Mouse (Mus musculus): Measurements from ENCODE around the gene Dusp7. TPM values are rescaled to one million over a fixed set of nuclear protein-coding genes. Genes with fewer than 3 reads are reported as not detected.

Gene Dusp7
- total and polyA plus RNA-seq, 3 experiments = 5.5 to 12.2 TPM; not detected in 1

DNA sequence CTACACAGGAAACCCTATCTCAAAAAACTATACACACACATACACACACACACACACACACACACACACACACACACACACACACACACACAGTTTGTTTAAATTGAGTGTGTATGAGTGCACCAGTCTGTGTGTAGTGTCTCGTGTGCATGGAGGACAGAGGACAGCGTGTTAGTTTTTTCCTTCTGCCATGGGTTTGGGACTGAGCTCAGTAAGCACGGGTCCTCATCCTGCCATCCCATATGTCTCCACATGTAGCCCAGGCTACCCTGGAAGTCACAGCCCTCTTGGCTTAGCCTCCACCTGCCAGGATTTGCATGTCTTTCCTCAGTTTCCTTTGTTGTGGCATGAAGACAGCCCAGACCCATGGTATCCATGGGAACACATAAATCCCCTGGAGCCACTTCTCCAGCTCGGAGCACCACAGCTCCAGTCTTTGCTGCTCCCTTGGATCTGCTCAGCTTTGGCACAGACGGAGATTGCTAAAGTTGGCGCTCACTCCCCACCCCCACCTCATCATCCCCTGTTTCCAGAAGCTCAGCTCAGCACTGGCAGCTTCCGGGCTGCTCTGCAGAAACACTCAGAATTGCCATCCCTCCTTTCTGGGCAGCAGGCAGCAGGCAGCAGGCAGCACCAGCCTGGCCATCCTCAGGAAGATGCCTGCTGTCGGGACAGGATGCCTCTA is 41.2 kb upstream of the Dusp7 start:
- DNase-seq (ENCODE audit: low read depth, low spot score) = no peak
- no peaks in the 10 kb centered on the region for H3K4me1 ChIP-seq (ENCODE audit: control insufficient read depth in 1 of 2, insufficient read depth in 2 of 2, low read length in 2 of 2)
- no peak overlapping the region for H3K9ac ChIP-seq (ENCODE audit: control insufficient read depth, low read depth, low read length, poor library complexity, severe bottlenecking)
- no peaks in the 10 kb centered on the region for H3K36me3 ChIP-seq (ENCODE audit: control insufficient read depth in 1 of 2, insufficient read depth in 2 of 2, low read length in 2 of 2)
- H3K27ac ChIP-seq (ENCODE audit: control insufficient read depth, low read depth, low read length) = no peak overlapping the region
- H3K4me3 ChIP-seq (ENCODE audit: control insufficient read depth in 1 of 2, insufficient read depth in 1 of 2, low read depth in 2 of 2, low read length in 2 of 2) = no peak overlapping the region
- TF ChIP-seq GABPA (IDR thresholded peaks at IDR 0.05; ENCODE audit: low read depth, low read length) = no peak
- TF ChIP-seq POLR2AphosphoS2 (IDR thresholded peaks at IDR 0.05; ENCODE audit: low read length) = no peak
- no peak for TF ChIP-seq RCOR1 (IDR thresholded peaks at IDR 0.05; ENCODE audit: low read depth, low read length)
- no peak for TF ChIP-seq NELFE (IDR thresholded peaks at IDR 0.05; ENCODE audit: low read depth, low read length)
- no peaks in the 10 kb centered on the region for H3K79me2 ChIP-seq (ENCODE audit: control insufficient read depth, insufficient read depth, low read length, poor library complexity)
- H3K9me3 ChIP-seq (replicated peaks; ENCODE audit: insufficient read depth, low read length) = no peaks in the 10 kb centered on the region
- H3K27me3 ChIP-seq (ENCODE audit: control insufficient read depth in 1 of 2, insufficient read depth in 2 of 2, low read length in 2 of 2) = no peaks in the 10 kb centered on the region

DNA sequence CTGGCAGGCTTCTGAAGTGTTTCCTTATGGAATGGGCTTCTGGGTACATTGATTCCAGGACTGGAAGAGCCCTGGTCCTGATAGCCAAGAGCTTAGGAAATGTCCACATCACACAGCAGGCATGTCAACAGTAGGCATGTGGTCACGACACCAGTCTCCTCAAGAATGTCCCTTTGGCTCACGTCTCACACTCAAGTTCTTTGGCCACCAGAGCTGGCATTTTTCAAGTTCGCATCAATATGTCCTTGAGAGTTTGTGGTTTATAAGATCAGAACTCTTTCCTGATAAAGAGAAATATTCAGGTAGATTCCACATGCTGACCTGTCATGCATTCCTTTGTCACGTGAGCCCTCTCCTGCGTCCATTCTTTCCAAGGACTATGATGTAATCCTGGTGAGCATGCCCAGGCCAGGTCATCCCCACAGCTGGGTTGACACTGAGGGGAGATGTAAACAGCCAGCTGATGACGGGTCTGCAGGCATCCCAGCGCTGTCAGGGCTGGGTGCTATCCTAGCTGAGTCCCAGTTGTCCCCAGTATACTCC is 40.3 kb upstream of the Dusp7 start:
- no peaks in the 10 kb centered on the region for H3K4me1 ChIP-seq (ENCODE audit: control insufficient read depth in 1 of 2, insufficient read depth in 2 of 2, low read length in 2 of 2)
- TF ChIP-seq TAL1 (IDR thresholded peaks at IDR 0.05; ENCODE audit: low read length) = no peak
- no peak for TF ChIP-seq JUND (IDR thresholded peaks at IDR 0.05; ENCODE audit: low read depth, low read length)
- no peak for TF ChIP-seq NELFE (IDR thresholded peaks at IDR 0.05; ENCODE audit: low read depth, low read length)
- no peak for TF ChIP-seq USF2 (IDR thresholded peaks at IDR 0.05; ENCODE audit: borderline replicate concordance in 1 of 2, insufficient read depth in 1 of 2, low read depth in 1 of 2, low read length in 2 of 2)
- TF ChIP-seq ELF1 (IDR thresholded peaks at IDR 0.05; ENCODE audit: low read depth, low read length) = no peak
- TF ChIP-seq ZMIZ1 (IDR thresholded peaks at IDR 0.05; ENCODE audit: low read depth, low read length) = no peak
- TF ChIP-seq SIN3A (IDR thresholded peaks at IDR 0.05; ENCODE audit: low read length) = no peak
- no peak for TF ChIP-seq ETS1 (IDR thresholded peaks at IDR 0.05; ENCODE audit: low read depth, low read length)
- TF ChIP-seq EP300 (IDR thresholded peaks at IDR 0.05; ENCODE audit: low read depth in 1 of 2, low read length in 2 of 2) = no peak
- no peak for TF ChIP-seq CHD1 (IDR thresholded peaks at IDR 0.05; ENCODE audit: low read depth, low read length)
- no peak for TF ChIP-seq MYC (IDR thresholded peaks at IDR 0.05; ENCODE audit: low read depth, low read length)
- TF ChIP-seq BHLHE40 (IDR thresholded peaks at IDR 0.05; ENCODE audit: borderline replicate concordance, low read depth, low read length) = no peak
- TF ChIP-seq MAZ (IDR thresholded peaks at IDR 0.05; ENCODE audit: low read depth, low read length) = no peak
- no peak for TF ChIP-seq RCOR1 (IDR thresholded peaks at IDR 0.05; ENCODE audit: low read depth, low read length)
- no peak for TF ChIP-seq SMC3 (IDR thresholded peaks at IDR 0.05; ENCODE audit: low read depth, low read length)
- no peak for TF ChIP-seq UBTF (IDR thresholded peaks at IDR 0.05; ENCODE audit: borderline replicate concordance, insufficient read depth, low read depth, low read length)
- no peak for TF ChIP-seq ZC3H11A (IDR thresholded peaks at IDR 0.05; ENCODE audit: low read depth, low read length)
- TF ChIP-seq CHD2 (IDR thresholded peaks at IDR 0.05; ENCODE audit: low read length) = no peak
- TF ChIP-seq GATA1 (IDR thresholded peaks at IDR 0.05; ENCODE audit: low read depth, low read length) = no peak
- no peaks in the 10 kb centered on the region for H3K79me2 ChIP-seq (ENCODE audit: control insufficient read depth, insufficient read depth, low read length, poor library complexity)
- H3K4me3 ChIP-seq (ENCODE audit: control insufficient read depth in 1 of 2, insufficient read depth in 1 of 2, low read depth in 2 of 2, low read length in 2 of 2) = no peak overlapping the region
- H3K9ac ChIP-seq (ENCODE audit: control insufficient read depth, low read depth, low read length, poor library complexity, severe bottlenecking) = no peak overlapping the region
- H3K27ac ChIP-seq (ENCODE audit: control insufficient read depth, low read depth, low read length) = no peak overlapping the region
- no peaks in the 10 kb centered on the region for H3K27me3 ChIP-seq (ENCODE audit: control insufficient read depth in 1 of 2, insufficient read depth in 2 of 2, low read length in 2 of 2)
- DNase-seq (ENCODE audit: low read depth, low spot score) = no peak
- H3K9me3 ChIP-seq (replicated peaks; ENCODE audit: insufficient read depth, low read length) = no peaks in the 10 kb centered on the region
- no peaks in the 10 kb centered on the region for H3K36me3 ChIP-seq (ENCODE audit: control insufficient read depth in 1 of 2, insufficient read depth in 2 of 2, low read length in 2 of 2)
